Mouse (Mus musculus) cerebellum, adult 9-10 months (tissue): ENCODE measurements around the gene Fgd2.
"Not testable (repeated sequence)": the region's sequence is repeated elsewhere in the genome, so short reads cannot be mapped to it uniquely, and the experiment has no call there.

Experiments
- DNase-seq: peaks from one replicate; pipeline ENCODE4 v3.0.0; 2022

The Fgd2 gene

GRCm38 (mm10) chr17:29368726-29369125, 8.0 kb downstream of the Fgd2 start:
- DNase-seq, result no peak

- DNase-seq, result peak; percentile 95
Observed at GRCm38 (mm10) chr17:29370984-29371723, 10.4 kb downstream of the Fgd2 start.

GRCm38 (mm10) chr17:29375871-29376270, 15.2 kb downstream of the Fgd2 start:
- no peak for DNase-seq

GRCm38 (mm10) chr17:29378056-29378455, 17.3 kb downstream of the Fgd2 start:
- no peak for DNase-seq

- no peak for DNase-seq
Observed at GRCm38 (mm10) chr17:29380241-29380640, 19.5 kb downstream of the Fgd2 start.

GRCm38 (mm10) chr17:29381472-29381871, 20.8 kb downstream of the Fgd2 start:
- DNase-seq, result peak; percentile 62

- no peak for DNase-seq
Observed at GRCm38 (mm10) chr17:29382417-29382816, 21.7 kb downstream of the Fgd2 start.

- DNase-seq, result no peak
Observed at GRCm38 (mm10) chr17:29383923-29384322, 23.2 kb downstream of the Fgd2 start.

- DNase-seq, result no peak
Observed at GRCm38 (mm10) chr17:29384850-29385438, 24.2 kb downstream of the Fgd2 start.

GRCm38 (mm10) chr17:29385746-29386145, 25.0 kb downstream of the Fgd2 start:
- no peak for DNase-seq

GRCm38 (mm10) chr17:29388978-29389377, 28.3 kb downstream of the Fgd2 start:
- DNase-seq, result no peak

GRCm38 (mm10) chr17:29391280-29391679, 30.6 kb downstream of the Fgd2 start:
- no peak for DNase-seq

- DNase-seq, result no peak
Observed at GRCm38 (mm10) chr17:29393335-29394089, 32.8 kb downstream of the Fgd2 start.

GRCm38 (mm10) chr17:29394106-29394760, 33.5 kb downstream of the Fgd2 start:
- DNase-seq, result no peak

GRCm38 (mm10) chr17:29394761-29395160, 34.0 kb downstream of the Fgd2 start:
- not testable (repeated sequence) for DNase-seq

GRCm38 (mm10) chr17:29395381-29395780, 34.7 kb downstream of the Fgd2 start:
- DNase-seq, result no peak

GRCm38 (mm10) chr17:29396056-29396799, 35.5 kb downstream of the Fgd2 start:
- DNase-seq, result no peak

GRCm38 (mm10) chr17:29396821-29397242, 36.1 kb downstream of the Fgd2 start:
- peak; percentile 85 for DNase-seq

GRCm38 (mm10) chr17:29397480-29398433, 37.0 kb downstream of the Fgd2 start:
- peak; percentile 28 for DNase-seq

GRCm38 (mm10) chr17:29398434-29399026, 37.8 kb downstream of the Fgd2 start:
- DNase-seq, result no peak
